Mouse (Mus musculus): Measurements from ENCODE around the gene Pabpn1l. TPM values are rescaled to one million over a fixed set of nuclear protein-coding genes. Genes with fewer than 3 reads are reported as not detected.

The Pabpn1l gene
- polyA plus RNA-seq, 1 experiment, result 0.55 TPM

GRCm38 (mm10) chr8:122652643-122653042 lies 30.1 kb upstream of the Pabpn1l start:
- Histone ChIP-seq H3K79me2 (ENCODE audit: control insufficient read depth, insufficient read depth) (no peaks in the 10 kb centered on the region), H3ac (ENCODE audit: control insufficient read depth, insufficient read length) (no peak overlapping the region), H3K36me3 (ENCODE audit: control insufficient read depth, insufficient read depth) (no peaks in the 10 kb centered on the region), H3K27me3 (ENCODE audit: control insufficient read depth, insufficient read depth, insufficient read length) (no peaks in the 10 kb centered on the region), H3K4me3 (no peak overlapping the region), H3K4me2 (ENCODE audit: low read depth) (no peak overlapping the region)
- TF ChIP-seq REST (IDR thresholded peaks at IDR 0.05; ENCODE audit: insufficient read depth, insufficient read length) (no peak), MYOD1 (IDR thresholded peaks at IDR 0.05; ENCODE audit: control insufficient read depth in 1 of 3, insufficient read length in 2 of 3, low read depth in 2 of 3) (no peak), MAX (IDR thresholded peaks at IDR 0.05; ENCODE audit: low read depth) (no peak), CEBPB (IDR thresholded peaks at IDR 0.05; ENCODE audit: insufficient read depth, poor library complexity, severe bottlenecking) (no peak), E2F4 (IDR thresholded peaks at IDR 0.05; ENCODE audit: insufficient read depth) (no peak), POLR2A (IDR thresholded peaks at IDR 0.05; ENCODE audit: insufficient read length, low read depth) (no peak), POLR2AphosphoS2 (IDR thresholded peaks at IDR 0.05; ENCODE audit: insufficient read length, low read depth) (no peak), MYOG (IDR thresholded peaks at IDR 0.05; ENCODE audit: control insufficient read depth in 1 of 3, insufficient read depth in 1 of 3, insufficient read length in 2 of 3, low read depth in 2 of 3) (no peak), TCF3 (IDR thresholded peaks at IDR 0.05; ENCODE audit: insufficient read length, low read depth) (no peak), SRF (IDR thresholded peaks at IDR 0.05; ENCODE audit: control insufficient read depth, insufficient read length, low read depth) (no peak), TCF12 (IDR thresholded peaks at IDR 0.05; ENCODE audit: insufficient read depth, poor library complexity, severe bottlenecking) (no peak), USF1 (IDR thresholded peaks at IDR 0.05; ENCODE audit: low read depth) (no peak)

GRCm38 (mm10) chr8:122651326-122651921 lies 28.9 kb upstream of the Pabpn1l start:
- H3K4me3 ChIP-seq, result no peak overlapping the region
- TF ChIP-seq E2F4 (IDR thresholded peaks at IDR 0.05; ENCODE audit: insufficient read depth) (no peak), REST (IDR thresholded peaks at IDR 0.05; ENCODE audit: insufficient read depth, insufficient read length) (no peak), MYOD1 (IDR thresholded peaks at IDR 0.05; ENCODE audit: control insufficient read depth in 1 of 3, insufficient read length in 2 of 3, low read depth in 2 of 3) (peak; percentile 97 to 100 (median 98)), CEBPB (IDR thresholded peaks at IDR 0.05; ENCODE audit: insufficient read depth, poor library complexity, severe bottlenecking) (no peak), MYOG (IDR thresholded peaks at IDR 0.05; ENCODE audit: control insufficient read depth in 1 of 3, insufficient read depth in 1 of 3, insufficient read length in 2 of 3, low read depth in 2 of 3) (peak; percentile 87 to 98 (median 98)), SRF (IDR thresholded peaks at IDR 0.05; ENCODE audit: control insufficient read depth, insufficient read length, low read depth) (peak; percentile 92), USF1 (IDR thresholded peaks at IDR 0.05; ENCODE audit: low read depth) (no peak), POLR2AphosphoS2 (IDR thresholded peaks at IDR 0.05; ENCODE audit: insufficient read length, low read depth) (no peak), POLR2A (IDR thresholded peaks at IDR 0.05; ENCODE audit: insufficient read length, low read depth) (no peak), TCF3 (IDR thresholded peaks at IDR 0.05; ENCODE audit: insufficient read length, low read depth) (peak; percentile 99), TCF12 (IDR thresholded peaks at IDR 0.05; ENCODE audit: insufficient read depth, poor library complexity, severe bottlenecking) (peak; percentile 100), MAX (IDR thresholded peaks at IDR 0.05; ENCODE audit: low read depth) (no peak)

GRCm38 (mm10) chr8:122648192-122648970 lies 25.8 kb upstream of the Pabpn1l start:
- H3K36me3 ChIP-seq (ENCODE audit: control insufficient read depth, insufficient read depth), result no peaks in the 10 kb centered on the region
- H3K27me3 ChIP-seq (ENCODE audit: control insufficient read depth, insufficient read depth, insufficient read length), result no peaks in the 10 kb centered on the region
- no peak for TF ChIP-seq E2F4 (IDR thresholded peaks at IDR 0.05; ENCODE audit: insufficient read depth)
- no peak for TF ChIP-seq USF1 (IDR thresholded peaks at IDR 0.05; ENCODE audit: low read depth)
- TF ChIP-seq MYOG (IDR thresholded peaks at IDR 0.05; ENCODE audit: control insufficient read depth in 1 of 3, insufficient read depth in 1 of 3, insufficient read length in 2 of 3, low read depth in 2 of 3), result peak in 2 of 3 experiments; percentile 54 to 87
- TF ChIP-seq MAX (IDR thresholded peaks at IDR 0.05; ENCODE audit: low read depth), result no peak
- no peak for TF ChIP-seq CEBPB (IDR thresholded peaks at IDR 0.05; ENCODE audit: insufficient read depth, poor library complexity, severe bottlenecking)
- TF ChIP-seq POLR2A (IDR thresholded peaks at IDR 0.05; ENCODE audit: insufficient read length, low read depth), result no peak
- peak; percentile 19 to 82 (median 52) for TF ChIP-seq MYOD1 (IDR thresholded peaks at IDR 0.05; ENCODE audit: control insufficient read depth in 1 of 3, insufficient read length in 2 of 3, low read depth in 2 of 3)
- H3ac ChIP-seq (ENCODE audit: control insufficient read depth, insufficient read length), result no peak overlapping the region
- no peak overlapping the region for H3K4me3 ChIP-seq
- H3K4me2 ChIP-seq (ENCODE audit: low read depth), result no peak overlapping the region
- H3K79me2 ChIP-seq (ENCODE audit: control insufficient read depth, insufficient read depth), result no peaks in the 10 kb centered on the region

More at GRCm38 (mm10) chr8:122651326-122651921, 28.9 kb upstream of the Pabpn1l start:
- Histone ChIP-seq H3ac (ENCODE audit: control insufficient read depth, insufficient read length) (no peak overlapping the region), H3K27me3 (ENCODE audit: control insufficient read depth, insufficient read depth, insufficient read length) (no peaks in the 10 kb centered on the region), H3K79me2 (ENCODE audit: control insufficient read depth, insufficient read depth) (no peaks in the 10 kb centered on the region), H3K4me2 (ENCODE audit: low read depth) (no peak overlapping the region), H3K36me3 (ENCODE audit: control insufficient read depth, insufficient read depth) (no peaks in the 10 kb centered on the region)

- Histone ChIP-seq H3K4me2 (ENCODE audit: low read depth) (peak overlapping the region; percentile 76), H3K4me3 (peak overlapping the region; percentile 33), H3K27me3 (ENCODE audit: control insufficient read depth, insufficient read depth, insufficient read length) (no peaks in the 10 kb centered on the region), H3K36me3 (ENCODE audit: control insufficient read depth, insufficient read depth) (no peaks in the 10 kb centered on the region), H3ac (ENCODE audit: control insufficient read depth, insufficient read length) (no peak overlapping the region), H3K79me2 (ENCODE audit: control insufficient read depth, insufficient read depth) (no peaks in the 10 kb centered on the region)
- TF ChIP-seq TCF12 (IDR thresholded peaks at IDR 0.05; ENCODE audit: insufficient read depth, poor library complexity, severe bottlenecking) (peak; percentile 95), POLR2A (IDR thresholded peaks at IDR 0.05; ENCODE audit: insufficient read length, low read depth) (peak; percentile 62), REST (IDR thresholded peaks at IDR 0.05; ENCODE audit: insufficient read depth, insufficient read length) (no peak), TCF3 (IDR thresholded peaks at IDR 0.05; ENCODE audit: insufficient read length, low read depth) (peak; percentile 32), MYOD1 (IDR thresholded peaks at IDR 0.05; ENCODE audit: control insufficient read depth in 1 of 3, insufficient read length in 2 of 3, low read depth in 2 of 3) (peak in 2 of 3 experiments; percentile 77 to 92), SRF (IDR thresholded peaks at IDR 0.05; ENCODE audit: control insufficient read depth, insufficient read length, low read depth) (no peak), USF1 (IDR thresholded peaks at IDR 0.05; ENCODE audit: low read depth) (peak; percentile 51), MYOG (IDR thresholded peaks at IDR 0.05; ENCODE audit: control insufficient read depth in 1 of 3, insufficient read depth in 1 of 3, insufficient read length in 2 of 3, low read depth in 2 of 3) (peak; percentile 71 to 93 (median 88))
Measured at GRCm38 (mm10) chr8:122646337-122646736, 23.8 kb upstream of the Pabpn1l start.

Data from myocyte (in vitro differentiated cells).